Mouse (Mus musculus): ENCODE results near the gene Tprkb. TPM values are rescaled to one million over a fixed set of nuclear protein-coding genes. Genes with fewer than 3 reads are reported as not detected.
"Not testable (repeated sequence)": the region's sequence is repeated elsewhere in the genome, so short reads cannot be mapped to it uniquely, and the experiment has no call there.

Gene Tprkb
- total RNA-seq, 1 experiment from 2014 or later: 23.2 TPM

GRCm38 (mm10) chr6:85961101-85962091 lies 49.7 kb downstream of the Tprkb start, which contains the start of gene Dusp11:
Dusp11 (minus strand) TSS chr6:85961667.
- ATAC-seq (replicated peaks; ENCODE audit: insufficient number of reproducible peaks, low FRiP score, low TSS enrichment, poor library complexity, severe bottlenecking): peak; percentile 88

- ATAC-seq (replicated peaks; ENCODE audit: insufficient number of reproducible peaks, low FRiP score, low TSS enrichment, poor library complexity, severe bottlenecking): not testable (repeated sequence)
Observed at GRCm38 (mm10) chr6:85966081-85966480, 54.4 kb downstream of the Tprkb start.

DNA sequence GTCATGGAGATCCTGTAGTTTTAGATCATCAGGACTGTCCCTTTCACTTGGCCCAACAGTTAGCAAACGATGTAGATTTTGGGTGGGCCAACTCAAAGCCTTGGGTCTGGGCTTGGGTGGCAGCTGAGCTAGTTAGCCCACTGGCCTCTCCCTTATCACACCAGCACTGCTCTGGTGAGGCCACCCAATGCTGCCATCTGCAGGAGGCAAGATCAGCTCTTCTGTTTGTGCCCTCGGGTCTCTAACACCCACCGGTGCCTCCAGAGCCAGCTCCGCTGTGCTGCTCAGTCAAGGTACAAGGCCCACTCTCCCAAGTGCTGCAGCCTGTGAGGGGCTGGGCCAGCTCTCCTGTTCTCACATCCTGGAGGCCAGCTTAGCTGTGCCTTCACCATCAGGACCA lies 55.0 kb downstream of the Tprkb start:
- no peak for ATAC-seq (replicated peaks; ENCODE audit: insufficient number of reproducible peaks, low FRiP score, low TSS enrichment, poor library complexity, severe bottlenecking)

- ATAC-seq (replicated peaks; ENCODE audit: insufficient number of reproducible peaks, low FRiP score, low TSS enrichment, poor library complexity, severe bottlenecking): no peak
Observed at GRCm38 (mm10) chr6:85969889-85970288, 58.2 kb downstream of the Tprkb start.

DNA sequence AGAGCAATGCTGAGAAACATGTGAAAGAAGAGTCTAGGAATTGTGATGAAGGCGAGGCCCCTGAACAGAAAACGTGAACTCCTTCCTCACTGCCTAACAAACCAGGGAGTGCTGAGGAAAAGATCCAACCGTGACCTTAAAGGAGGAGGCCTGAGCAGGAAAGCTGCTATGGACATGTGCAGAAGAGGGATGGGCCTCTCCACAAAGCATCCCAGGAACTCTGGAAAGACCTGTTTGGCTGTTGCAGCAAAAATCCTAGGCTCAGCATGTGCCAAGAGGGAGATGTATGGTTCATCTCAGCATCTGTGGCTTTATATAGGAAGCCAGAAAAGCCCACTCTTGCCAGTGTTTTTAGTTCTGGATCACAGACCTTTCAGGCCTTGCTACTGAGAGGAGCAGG lies 61.0 kb downstream of the Tprkb start:
- ATAC-seq (replicated peaks; ENCODE audit: insufficient number of reproducible peaks, low FRiP score, low TSS enrichment, poor library complexity, severe bottlenecking): no peak

DNA sequence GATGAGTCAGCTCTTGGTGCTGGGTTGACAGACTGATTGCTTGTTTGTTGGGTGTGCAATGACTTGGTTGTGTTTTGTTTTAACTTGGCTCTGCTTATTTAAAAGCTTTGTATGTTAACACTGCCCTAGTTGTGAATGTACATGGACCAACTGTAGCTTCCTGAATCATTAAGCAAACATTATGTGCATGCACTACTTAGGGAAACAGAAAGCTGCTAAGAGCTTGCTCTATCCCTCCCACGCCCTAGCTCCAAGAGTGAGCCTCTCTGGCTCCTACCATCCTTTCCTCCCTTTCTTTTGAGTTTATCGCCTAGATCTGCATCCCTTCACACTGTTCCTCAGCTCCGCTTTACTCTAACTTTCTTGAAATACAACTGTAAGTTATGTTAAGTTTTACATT lies 61.7 kb downstream of the Tprkb start:
- no peak for ATAC-seq (replicated peaks; ENCODE audit: insufficient number of reproducible peaks, low FRiP score, low TSS enrichment, poor library complexity, severe bottlenecking)

GRCm38 (mm10) chr6:85974941-85975617 lies 63.4 kb downstream of the Tprkb start:
- ATAC-seq (replicated peaks; ENCODE audit: insufficient number of reproducible peaks, low FRiP score, low TSS enrichment, poor library complexity, severe bottlenecking): no peak

GRCm38 (mm10) chr6:85975761-85976160 lies 64.1 kb downstream of the Tprkb start:
- no peak for ATAC-seq (replicated peaks; ENCODE audit: insufficient number of reproducible peaks, low FRiP score, low TSS enrichment, poor library complexity, severe bottlenecking)

DNA sequence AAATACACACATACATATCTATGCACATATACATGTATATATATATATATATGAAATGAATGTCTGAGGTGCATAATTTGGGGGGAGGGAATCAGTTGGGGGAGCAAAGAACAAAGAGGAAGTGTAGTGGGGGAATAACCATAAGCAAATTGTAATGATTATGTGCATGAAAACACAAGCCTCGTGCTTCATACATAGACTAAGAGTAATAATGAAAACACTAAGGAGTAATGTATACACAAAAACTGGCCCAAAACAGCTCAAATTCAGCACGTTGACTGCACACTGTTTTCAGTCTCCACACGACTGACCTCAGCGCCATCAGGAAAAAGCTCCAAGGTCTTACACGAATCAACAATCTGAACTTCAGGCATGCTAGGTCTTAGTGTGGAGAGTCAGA lies 64.6 kb downstream of the Tprkb start:
- no peak for ATAC-seq (replicated peaks; ENCODE audit: insufficient number of reproducible peaks, low FRiP score, low TSS enrichment, poor library complexity, severe bottlenecking)

DNA sequence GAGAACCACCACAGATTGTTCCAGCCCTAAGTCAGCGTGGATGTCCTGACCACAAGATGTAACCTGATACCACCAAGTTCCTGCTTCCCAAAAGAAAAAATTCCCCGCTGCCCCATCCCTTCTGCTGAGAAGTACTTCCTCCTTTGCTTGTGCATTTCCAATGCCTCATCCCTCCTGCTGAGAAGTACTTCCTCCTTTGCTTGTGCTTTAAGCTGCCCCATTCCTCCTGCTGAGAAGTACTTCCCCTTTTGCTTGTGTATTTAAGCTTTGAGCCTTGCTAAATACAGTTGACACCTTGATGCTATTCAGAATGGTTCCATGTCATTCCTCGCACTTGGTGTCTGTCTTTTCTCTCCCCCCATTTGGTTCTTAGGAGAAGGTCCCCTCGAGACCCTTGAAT lies 67.1 kb downstream of the Tprkb start:
- ATAC-seq (replicated peaks; ENCODE audit: insufficient number of reproducible peaks, low FRiP score, low TSS enrichment, poor library complexity, severe bottlenecking): not testable (repeated sequence)

Other genes starting within 250 kb of the Tprkb start
- not detected in 3 replicates for gene Nat8f7, start 198.7 kb upstream of the Tprkb start, total RNA-seq (2017)
- not detected in 3 replicates for gene Nat8f3, start 146.1 kb upstream of the Tprkb start, total RNA-seq (2017)
- gene Nat8f6, start 90.9 kb upstream of the Tprkb start, total RNA-seq (2017): not detected in 3 replicates
- not detected in 3 replicates for gene Nat8f5, start 90.9 kb upstream of the Tprkb start, total RNA-seq (2017)
- gene Nat8, start 79.8 kb upstream of the Tprkb start, total RNA-seq (2017): not detected in 3 replicates
- gene Nat8f2, start 42.7 kb upstream of the Tprkb start, total RNA-seq (2017): not detected in 3 replicates
- gene Nat8f4, start 7.0 kb upstream of the Tprkb start, total RNA-seq (2017): 2.5 to 3.9 TPM (median 2.5 TPM) in 3 replicates
- gene Nat8f1, start 3.8 kb downstream of the Tprkb start, total RNA-seq (2017): 2.8 to 8.0 TPM (median 3.5 TPM) in 3 replicates
- 75.8 to 124 TPM (median 81.0 TPM) in 3 replicates for gene Dusp11, start 49.8 kb downstream of the Tprkb start, total RNA-seq (2017)
- not detected in 3 replicates for gene Figla, start 104.3 kb downstream of the Tprkb start, total RNA-seq (2017)
- 0.11 to 0.29 TPM in 2 of 3 replicates, not detected in the other for gene Add2, start 116.8 kb downstream of the Tprkb start, total RNA-seq (2017)